Mouse (Mus musculus): ENCODE measurements around the gene Akap10.
"Not testable (repeated sequence)": the region's sequence is repeated elsewhere in the genome, so short reads cannot be mapped to it uniquely, and the experiment has no call there.

Akap10 gene

GRCm38 (mm10) chr11:61930640-61931586 is 861 bp upstream of the Akap10 start:
- peak; percentile 7 to 14 for DNase-seq

GRCm38 (mm10) chr11:61929323-61930097 is 542 bp downstream of the Akap10 start:
- no peak for DNase-seq

GRCm38 (mm10) chr11:61923309-61923708 is 6.7 kb downstream of the Akap10 start:
- DNase-seq, result no peak

GRCm38 (mm10) chr11:61919702-61920101 is 10.3 kb downstream of the Akap10 start:
- no peak for DNase-seq

- no peak for DNase-seq
Observed at GRCm38 (mm10) chr11:61908315-61908714, 21.7 kb downstream of the Akap10 start.

GRCm38 (mm10) chr11:61882183-61882582 is 47.9 kb downstream of the Akap10 start:
- DNase-seq, result no peak

- DNase-seq, result no peak
Observed at GRCm38 (mm10) chr11:61879921-61880320, 50.1 kb downstream of the Akap10 start.

- DNase-seq, result no peak
Observed at GRCm38 (mm10) chr11:61871881-61872280, 58.2 kb downstream of the Akap10 start.

- no peak for DNase-seq
Observed at GRCm38 (mm10) chr11:61866856-61867255, 63.2 kb downstream of the Akap10 start.

GRCm38 (mm10) chr11:61861781-61862547 is 68.1 kb downstream of the Akap10 start:
- DNase-seq, result no peak

- DNase-seq, result no peak
Observed at GRCm38 (mm10) chr11:61859316-61859715, 70.7 kb downstream of the Akap10 start.

GRCm38 (mm10) chr11:61855539-61855938 is 74.5 kb downstream of the Akap10 start:
- no peak for DNase-seq

GRCm38 (mm10) chr11:61854988-61855411 is 75.1 kb downstream of the Akap10 start, which contains the start of gene Ulk2:
Gene Ulk2, minus strand, starts transcription at chr11:61855073.
- DNase-seq, result peak; percentile 91 to 94

GRCm38 (mm10) chr11:61854211-61854987 is 75.7 kb downstream of the Akap10 start:
- DNase-seq, result peak; percentile 80 to 88

GRCm38 (mm10) chr11:61853659-61854058 is 76.4 kb downstream of the Akap10 start:
- no peak for DNase-seq

- DNase-seq, result no peak
Observed at GRCm38 (mm10) chr11:61852916-61853315, 77.1 kb downstream of the Akap10 start.

- DNase-seq, result no peak
Observed at GRCm38 (mm10) chr11:61851195-61851594, 78.9 kb downstream of the Akap10 start.

GRCm38 (mm10) chr11:61840663-61841062 is 89.4 kb downstream of the Akap10 start:
- not testable (repeated sequence) for DNase-seq

GRCm38 (mm10) chr11:61839940-61840339 is 90.1 kb downstream of the Akap10 start:
- DNase-seq, result no peak

GRCm38 (mm10) chr11:61839182-61839581 is 90.9 kb downstream of the Akap10 start:
- DNase-seq, result no peak

Measured in kidney, postnatal 4 days (tissue).